Mouse (Mus musculus) liver, embryonic 14.5 days (tissue): ENCODE measurements at regions not wholly inside any gene's neighbourhood (a gene's known extent, or its start where the extent isn't known, plus 50 kb on each side); places are given as distances from the start of the nearest gene placed in this dataset.

Experiments
- ATAC-seq: fragments of 200-750 bp; cut with Nextera tagmentation; 2 replicates; pipeline ENCODE4 v1.8.0; 2017; ENCODE audit warnings: moderate number of reproducible peaks, mild to moderate bottlenecking, moderate library complexity; ENCODE audit not compliant: insufficient read depth
- DNase-seq, 3 experiments: peaks; one replicate each; pipeline ENCODE4 v3.0.0-alpha.2; 2012 to 2013; ENCODE audit warnings: low read depth in 3 of 3, low spot score in 3 of 3
- H3K27ac ChIP-seq: fragments of 300-500 bp; sonication (generic); 2 replicates; pipeline ENCODE4 v1.5.1; 2014; ENCODE audit warnings: moderate library complexity, mild to moderate bottlenecking, control low read depth, inconsistent platforms
- H3K27me3 ChIP-seq: fragments of 300-500 bp; sonication (generic); 2 replicates; pipeline ENCODE4 v1.6.1; 2014; ENCODE audit warnings: mild to moderate bottlenecking, low read length, moderate library complexity; ENCODE audit not compliant: control insufficient read depth, insufficient read depth
- H3K36me3 ChIP-seq: fragments of 300-500 bp; sonication (generic); replicated peaks from 2 replicates; pipeline ENCODE4 v1.6.1; 2014; ENCODE audit warnings: low read depth; ENCODE audit not compliant: control insufficient read depth, insufficient read depth
- H3K4me1 ChIP-seq, 2 experiments: fragments of 200-500 bp in 1 of 2; fragments of 300-500 bp in 1 of 2; sonication (generic) in 1 of 2; replicated peaks; 2 replicates each; pipeline ENCODE4 v1.6.1; 2012 to 2014; ENCODE audit warnings: antibody characterized with exemption in 1 of 2, inconsistent platforms in 1 of 2, low read length in 1 of 2; ENCODE audit not compliant: control insufficient read depth in 2 of 2, insufficient read depth in 2 of 2
- H3K4me2 ChIP-seq: fragments of 300-500 bp; sonication (generic); 2 replicates; pipeline ENCODE4 v1.6.1; 2014; ENCODE audit warnings: low read depth, mild to moderate bottlenecking, control low read depth, moderate library complexity
- H3K4me3 ChIP-seq, 2 experiments: fragments of 200-500 bp in 1 of 2; fragments of 300-500 bp in 1 of 2; sonication (generic) in 1 of 2; 2 replicates each; pipeline ENCODE4 v1.5.1; 2012 to 2014; ENCODE audit warnings: low read depth in 2 of 2, low read length in 2 of 2, mild to moderate bottlenecking in 2 of 2, control low read depth in 1 of 2, inconsistent platforms in 1 of 2, moderate library complexity in 1 of 2; ENCODE audit not compliant: insufficient read depth in 1 of 2
- H3K9ac ChIP-seq: fragments of 300-500 bp; sonication (generic); replicated peaks from 2 replicates; pipeline ENCODE4 v1.6.1; 2014; ENCODE audit warnings: mild to moderate bottlenecking, control low read depth, moderate library complexity
- H3K9me3 ChIP-seq: fragments of 300-500 bp; sonication (generic); 2 replicates; pipeline ENCODE4 v1.6.1; 2016; ENCODE audit warnings: low read length, mixed read lengths; ENCODE audit not compliant: control insufficient read depth
- CTCF ChIP-seq: IDR thresholded peaks from 2 replicates; pipeline ENCODE4 v1.5.1; 2016; ENCODE audit warnings: antibody characterized with exemption, low read depth, control low read depth
- EP300 ChIP-seq: IDR thresholded peaks from 2 replicates; pipeline ENCODE4 v1.6.1; 2016; ENCODE audit warnings: antibody characterized with exemption, low read depth
- WGBS: fragments of 180-500 bp; shearing (Covaris S2); extraction: QIAGEN DNeasy Blood & Tissue Kit; methylation state at CpG from one replicate; pipeline ENCODE4 v1.1.7; 2014; ENCODE audit not compliant: insufficient replicate concordance; 5-methylcytosine and 5-hydroxymethylcytosine counted together

DNA sequence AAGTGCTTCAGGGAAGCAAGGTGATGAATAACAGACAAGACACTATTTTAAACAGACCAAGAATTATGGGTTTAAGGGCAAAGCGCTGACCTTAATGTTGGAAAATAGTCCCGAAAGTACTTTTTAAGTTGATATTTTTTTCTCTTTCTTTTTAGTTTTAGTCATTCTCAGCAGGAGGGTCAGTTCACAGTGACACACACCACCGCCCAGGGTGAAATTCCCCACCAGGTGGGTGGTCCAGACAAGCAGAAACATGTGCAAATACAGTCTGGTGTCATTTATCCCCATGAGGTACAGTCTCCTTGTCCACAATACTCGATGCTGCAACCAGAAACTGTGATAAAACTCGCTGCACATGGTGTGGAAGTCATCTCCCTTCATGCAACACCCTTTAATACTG lies 435.5 kb downstream of the Fat4 start:
- ATAC-seq = no peak
- TF ChIP-seq EP300 (no peak), CTCF (no peak)
- Histone ChIP-seq H3K9ac (no peak overlapping the region), H3K4me2 (no peak overlapping the region), H3K27ac (no peak overlapping the region), H3K27me3 (no peaks in the 10 kb centered on the region), H3K36me3 (no peaks in the 10 kb centered on the region), H3K4me1 (no peaks in the 10 kb centered on the region), H3K9me3 (no peaks in the 10 kb centered on the region), H3K4me3 (no peak overlapping the region)
- 58% methylated on average over 5 of the region's 5 CpGs for WGBS
- DNase-seq = no peak

- H3K4me1 ChIP-seq = no peaks in the 10 kb centered on the region
- H3K27me3 ChIP-seq = no peaks in the 10 kb centered on the region
- TF ChIP-seq EP300 (no peak), CTCF (no peak)
- H3K9ac ChIP-seq = no peak overlapping the region
- H3K9me3 ChIP-seq = no peaks in the 10 kb centered on the region
- H3K4me3 ChIP-seq = no peak overlapping the region
- no peaks in the 10 kb centered on the region for H3K36me3 ChIP-seq
- ATAC-seq (no peak), DNase-seq (no peak)
- no peak overlapping the region for H3K4me2 ChIP-seq
- 42% methylated on average over 8 of the region's 8 CpGs for whole genome bisulfite sequencing
- H3K27ac ChIP-seq = no peak overlapping the region
These were observed 449.0 kb downstream of the Fat4 start for GRCm38 (mm10) chr3:39335612-39336230.

DNA sequence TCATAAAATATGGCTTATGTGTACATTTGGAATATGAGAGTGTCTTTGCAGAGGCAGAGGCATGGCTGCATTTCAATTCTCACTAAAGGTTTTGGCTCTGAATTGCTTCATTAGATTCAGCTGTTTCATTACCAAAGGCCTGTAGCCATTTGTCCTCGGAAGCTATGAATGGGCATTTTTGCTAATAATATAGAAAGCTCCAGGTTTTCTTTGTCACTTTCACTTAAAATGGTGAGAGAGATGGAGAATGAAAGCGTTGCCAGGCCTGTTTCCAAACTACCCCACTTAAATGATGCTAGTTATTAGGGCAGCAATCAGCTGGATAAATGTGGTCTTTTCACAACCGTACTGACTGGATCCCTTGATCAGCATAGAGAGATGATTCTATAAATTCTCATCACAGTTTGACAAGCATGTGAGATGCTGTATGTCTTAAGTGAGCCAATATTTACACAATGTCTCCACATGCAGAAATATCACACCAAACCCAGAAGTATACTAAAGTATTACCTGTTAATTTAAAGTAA lies 454.5 kb downstream of the Fat4 start:
- Histone ChIP-seq H3K27me3 (no peaks in the 10 kb centered on the region), H3K9ac (no peak overlapping the region), H3K4me2 (no peak overlapping the region), H3K9me3 (no peaks in the 10 kb centered on the region), H3K27ac (no peak overlapping the region), H3K36me3 (no peaks in the 10 kb centered on the region), H3K4me1 (no peaks in the 10 kb centered on the region), H3K4me3 (no peak overlapping the region)
- no peak for ATAC-seq
- WGBS = 58% methylated on average over 3 of the region's 3 CpGs
- no peak for DNase-seq
- TF ChIP-seq CTCF (no peak), EP300 (no peak)

GRCm38 (mm10) chr3:39344078-39344477 lies 457.3 kb downstream of the Fat4 start:
- no peak for TF ChIP-seq CTCF
- no peak for TF ChIP-seq EP300
- H3K4me3 ChIP-seq = no peak overlapping the region
- H3K36me3 ChIP-seq = no peaks in the 10 kb centered on the region
- DNase-seq (no peak), ATAC-seq (no peak)
- no peaks in the 10 kb centered on the region for H3K9me3 ChIP-seq
- no peak overlapping the region for H3K9ac ChIP-seq
- no peak overlapping the region for H3K4me2 ChIP-seq
- no peaks in the 10 kb centered on the region for H3K27me3 ChIP-seq
- H3K4me1 ChIP-seq = no peaks in the 10 kb centered on the region
- H3K27ac ChIP-seq = no peak overlapping the region
- 53% methylated on average over 3 of the region's 3 CpGs for WGBS

DNA sequence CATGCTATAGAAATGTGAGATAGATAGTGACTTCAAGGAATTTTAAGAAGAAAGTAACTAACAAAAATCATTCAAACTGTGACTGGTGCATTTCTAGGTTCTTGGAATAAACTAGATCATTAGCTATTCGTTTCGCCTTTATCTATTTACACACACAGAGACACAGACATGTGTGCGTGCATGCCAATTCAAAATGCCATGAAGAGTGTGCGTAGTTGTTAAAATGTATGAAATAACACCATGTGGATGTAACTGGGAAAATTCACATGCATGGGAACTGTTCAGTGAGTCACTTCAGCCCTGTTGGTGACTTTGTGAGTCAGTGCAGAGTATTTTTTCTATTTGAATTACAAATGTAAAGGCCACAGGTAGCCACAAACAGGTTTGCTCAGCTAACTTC lies 460.8 kb downstream of the Fat4 start:
- H3K9me3 ChIP-seq = no peaks in the 10 kb centered on the region
- no peak for DNase-seq
- TF ChIP-seq CTCF = no peak
- TF ChIP-seq EP300 = no peak
- H3K4me3 ChIP-seq = no peak overlapping the region
- 71% methylated on average over 4 of the region's 4 CpGs for WGBS
- no peak overlapping the region for H3K27ac ChIP-seq
- H3K4me1 ChIP-seq = no peaks in the 10 kb centered on the region
- no peak overlapping the region for H3K4me2 ChIP-seq
- no peaks in the 10 kb centered on the region for H3K36me3 ChIP-seq
- H3K9ac ChIP-seq = no peak overlapping the region
- no peaks in the 10 kb centered on the region for H3K27me3 ChIP-seq
- no peak for ATAC-seq
